Mouse (Mus musculus): ENCODE data around the gene Capn10. TPM values are rescaled to one million over a fixed set of nuclear protein-coding genes. Genes with fewer than 3 reads are reported as not detected.

The Capn10 gene
- polyA plus RNA-seq (2015; fragmentation: Nextera tagmentation; extraction: Ambion mirVana), result 17.5 and 22.4 TPM in 2 replicates

DNA sequence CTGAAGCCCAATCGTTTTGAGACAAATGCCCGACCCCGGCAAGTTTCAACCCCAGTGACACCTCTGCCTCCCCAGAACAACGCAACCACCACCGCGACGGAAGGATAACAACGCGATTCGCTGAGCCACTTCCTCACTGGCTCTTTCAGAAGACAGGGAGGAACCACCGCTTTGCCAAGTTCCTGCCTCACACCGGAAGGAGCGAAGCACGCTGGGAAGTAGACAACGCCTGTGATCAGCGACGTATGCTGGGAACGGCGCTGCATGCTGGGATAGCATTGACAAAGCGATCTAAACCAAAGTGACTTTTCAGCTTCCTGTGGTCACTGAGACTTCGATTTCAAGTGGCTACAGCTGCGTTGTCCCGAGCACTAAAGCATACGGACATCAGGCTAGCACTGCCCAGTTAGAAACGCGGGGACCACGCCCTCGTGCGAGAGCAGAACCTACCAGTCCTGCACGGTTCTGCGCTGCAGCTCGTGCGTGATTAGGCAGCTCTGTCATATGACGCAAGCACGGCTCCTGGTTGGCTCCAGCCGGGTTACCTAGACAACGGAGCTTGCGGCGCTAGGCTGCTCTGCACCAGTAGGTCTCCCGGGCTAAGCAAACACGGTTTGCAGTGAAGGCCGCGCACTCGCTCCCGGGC is at the start of gene Capn10:
Capn10 (plus strand) TSS at position 195 of the 646 bp plus-strand sequence.
- no peaks in the 10 kb centered on the region for H3K27me3 ChIP-seq (ENCODE audit: control insufficient read depth, insufficient read depth, low read depth, low read length)
- peaks cover 21% of the 10 kb centered on the region for H3K4me1 ChIP-seq (ENCODE audit: control insufficient read depth, low read depth, low read length)
- H3K36me3 ChIP-seq (ENCODE audit: control insufficient read depth, insufficient read depth), result peaks cover 3% of the 10 kb centered on the region; the same call in 1 of the 2 replicates
- H3K9me3 ChIP-seq (replicated peaks; ENCODE audit: control insufficient read depth, low read length), result no peaks in the 10 kb centered on the region
- peak within 1 kb of the TSS; percentile 96 for H3K4me2 ChIP-seq (ENCODE audit: low read depth, low read length)
- WGBS (ENCODE audit: insufficient replicate concordance), result under 1% methylated on average over 45 of the region's 45 CpGs
- peak within 1 kb of the TSS; percentile 77 for H3K9ac ChIP-seq (ENCODE audit: low read depth, low read length)
- peak within 1 kb of the TSS; percentile 82 for H3K4me3 ChIP-seq (ENCODE audit: low read depth, low read length)
- H3K27ac ChIP-seq (ENCODE audit: low read length), result peak within 1 kb of the TSS; percentile 94
- peak; percentile 98 for ATAC-seq (ENCODE audit: low read depth)

- H3K4me3 ChIP-seq (ENCODE audit: low read depth, low read length), result no peak overlapping the region
These were observed 45.1 kb upstream of the Capn10 start for GRCm38 (mm10) chr1:92888901-92889655.

GRCm38 (mm10) chr1:92892791-92893190 is 41.4 kb upstream of the Capn10 start:
- Histone ChIP-seq H3K4me3 (ENCODE audit: low read depth, low read length) (no peak overlapping the region), H3K9ac (ENCODE audit: low read depth, low read length) (no peak overlapping the region), H3K36me3 (ENCODE audit: control insufficient read depth, insufficient read depth) (no peaks in the 10 kb centered on the region), H3K4me1 (ENCODE audit: control insufficient read depth, low read depth, low read length) (no peaks in the 10 kb centered on the region; the same call in 1 of the 2 replicates), H3K27me3 (ENCODE audit: control insufficient read depth, insufficient read depth, low read depth, low read length) (no peaks in the 10 kb centered on the region), H3K4me2 (ENCODE audit: low read depth, low read length) (no peak overlapping the region), H3K9me3 (replicated peaks; ENCODE audit: control insufficient read depth, low read length) (no peaks in the 10 kb centered on the region), H3K27ac (ENCODE audit: low read length) (no peak overlapping the region)
- ATAC-seq (ENCODE audit: low read depth), result no peak
- WGBS (ENCODE audit: insufficient replicate concordance), result 49% methylated on average over 3 of the region's 3 CpGs

More at GRCm38 (mm10) chr1:92888901-92889655, 45.1 kb upstream of the Capn10 start:
- H3K9ac ChIP-seq (ENCODE audit: low read depth, low read length), result no peak overlapping the region
- H3K4me1 ChIP-seq (ENCODE audit: control insufficient read depth, low read depth, low read length), result no peaks in the 10 kb centered on the region; the same call in 1 of the 2 replicates
- H3K4me2 ChIP-seq (ENCODE audit: low read depth, low read length), result no peak overlapping the region
- H3K36me3 ChIP-seq (ENCODE audit: control insufficient read depth, insufficient read depth), result no peaks in the 10 kb centered on the region
- H3K9me3 ChIP-seq (replicated peaks; ENCODE audit: control insufficient read depth, low read length), result no peaks in the 10 kb centered on the region
- 54% methylated on average over 7 of the region's 7 CpGs for WGBS (ENCODE audit: insufficient replicate concordance)
- H3K27ac ChIP-seq (ENCODE audit: low read length), result no peak overlapping the region
- ATAC-seq (ENCODE audit: low read depth), result no peak
- H3K27me3 ChIP-seq (ENCODE audit: control insufficient read depth, insufficient read depth, low read depth, low read length), result no peaks in the 10 kb centered on the region

- H3K27ac ChIP-seq (ENCODE audit: low read length), result no peak overlapping the region
- ATAC-seq (ENCODE audit: low read depth), result no peak
- no peak overlapping the region for H3K9ac ChIP-seq (ENCODE audit: low read depth, low read length)
- WGBS (ENCODE audit: insufficient replicate concordance), result 40% methylated on average over 3 of the region's 3 CpGs
- no peaks in the 10 kb centered on the region for H3K27me3 ChIP-seq (ENCODE audit: control insufficient read depth, insufficient read depth, low read depth, low read length)
- no peaks in the 10 kb centered on the region for H3K36me3 ChIP-seq (ENCODE audit: control insufficient read depth, insufficient read depth)
- no peak overlapping the region for H3K4me3 ChIP-seq (ENCODE audit: low read depth, low read length)
- H3K4me2 ChIP-seq (ENCODE audit: low read depth, low read length), result no peak overlapping the region
- no peaks in the 10 kb centered on the region for H3K9me3 ChIP-seq (replicated peaks; ENCODE audit: control insufficient read depth, low read length)
- H3K4me1 ChIP-seq (ENCODE audit: control insufficient read depth, low read depth, low read length), result no peaks in the 10 kb centered on the region; the same call in 1 of the 2 replicates
These were observed 40.3 kb upstream of the Capn10 start for GRCm38 (mm10) chr1:92893896-92894295.

GRCm38 (mm10) chr1:92895089-92895488 is 39.1 kb upstream of the Capn10 start:
- Histone ChIP-seq H3K4me1 (ENCODE audit: control insufficient read depth, low read depth, low read length) (no peaks in the 10 kb centered on the region; the same call in 1 of the 2 replicates), H3K4me2 (ENCODE audit: low read depth, low read length) (no peak overlapping the region), H3K27me3 (ENCODE audit: control insufficient read depth, insufficient read depth, low read depth, low read length) (peaks cover 5% of the 10 kb centered on the region; the same call in 1 of the 2 replicates), H3K27ac (ENCODE audit: low read length) (no peak overlapping the region), H3K4me3 (ENCODE audit: low read depth, low read length) (no peak overlapping the region), H3K36me3 (ENCODE audit: control insufficient read depth, insufficient read depth) (no peaks in the 10 kb centered on the region), H3K9ac (ENCODE audit: low read depth, low read length) (no peak overlapping the region), H3K9me3 (replicated peaks; ENCODE audit: control insufficient read depth, low read length) (no peaks in the 10 kb centered on the region)
- WGBS (ENCODE audit: insufficient replicate concordance), result 11% methylated on average over 3 of the region's 3 CpGs
- ATAC-seq (ENCODE audit: low read depth), result no peak

DNA sequence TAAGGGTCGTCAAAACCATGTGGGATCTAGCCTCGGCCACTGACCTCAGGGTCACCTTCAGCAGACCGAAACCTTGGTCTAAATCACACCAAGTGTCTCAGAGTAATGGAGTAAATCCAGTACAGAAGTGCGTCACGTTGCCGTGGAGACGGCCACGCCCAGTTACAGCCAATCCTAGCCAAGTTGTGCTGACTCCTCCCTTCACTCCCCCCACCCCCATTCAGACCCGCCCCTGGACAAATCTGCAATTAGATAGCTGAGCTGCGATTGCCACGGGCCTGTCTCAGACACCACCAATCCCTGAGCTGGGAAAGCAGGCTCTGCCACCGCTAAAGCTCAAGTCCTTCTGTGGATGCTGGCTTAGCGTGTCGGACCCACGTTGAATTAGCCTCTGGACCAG is 31.4 kb upstream of the Capn10 start, which contains the start of gene Ankmy1:
Ankmy1 (minus strand) TSS at position 121 of the 400 bp plus-strand sequence.
- no peaks in the 10 kb centered on the region for H3K9me3 ChIP-seq (replicated peaks; ENCODE audit: control insufficient read depth, low read length)
- H3K27ac ChIP-seq (ENCODE audit: low read length), result no peak within 1 kb of the TSS
- H3K4me3 ChIP-seq (ENCODE audit: low read depth, low read length), result 0 out of 2 replicates have a peak within 1 kb of the TSS, but pooled peaks have one; percentile 19
- H3K9ac ChIP-seq (ENCODE audit: low read depth, low read length), result no peak within 1 kb of the TSS
- peak within 1 kb of the TSS; percentile 44 for H3K4me2 ChIP-seq (ENCODE audit: low read depth, low read length)
- 2% methylated on average over 15 of the region's 15 CpGs for WGBS (ENCODE audit: insufficient replicate concordance)
- peaks cover 9% of the 10 kb centered on the region for H3K27me3 ChIP-seq (ENCODE audit: control insufficient read depth, insufficient read depth, low read depth, low read length)
- H3K36me3 ChIP-seq (ENCODE audit: control insufficient read depth, insufficient read depth), result no peaks in the 10 kb centered on the region
- H3K4me1 ChIP-seq (ENCODE audit: control insufficient read depth, low read depth, low read length), result peaks cover 7% of the 10 kb centered on the region
- ATAC-seq (ENCODE audit: low read depth), result no peak

GRCm38 (mm10) chr1:92903627-92904026 is 30.5 kb upstream of the Capn10 start:
- Histone ChIP-seq H3K36me3 (ENCODE audit: control insufficient read depth, insufficient read depth) (no peaks in the 10 kb centered on the region), H3K9ac (ENCODE audit: low read depth, low read length) (no peak overlapping the region)
- WGBS (ENCODE audit: insufficient replicate concordance), result 51% methylated on average over 4 of the region's 4 CpGs

DNA sequence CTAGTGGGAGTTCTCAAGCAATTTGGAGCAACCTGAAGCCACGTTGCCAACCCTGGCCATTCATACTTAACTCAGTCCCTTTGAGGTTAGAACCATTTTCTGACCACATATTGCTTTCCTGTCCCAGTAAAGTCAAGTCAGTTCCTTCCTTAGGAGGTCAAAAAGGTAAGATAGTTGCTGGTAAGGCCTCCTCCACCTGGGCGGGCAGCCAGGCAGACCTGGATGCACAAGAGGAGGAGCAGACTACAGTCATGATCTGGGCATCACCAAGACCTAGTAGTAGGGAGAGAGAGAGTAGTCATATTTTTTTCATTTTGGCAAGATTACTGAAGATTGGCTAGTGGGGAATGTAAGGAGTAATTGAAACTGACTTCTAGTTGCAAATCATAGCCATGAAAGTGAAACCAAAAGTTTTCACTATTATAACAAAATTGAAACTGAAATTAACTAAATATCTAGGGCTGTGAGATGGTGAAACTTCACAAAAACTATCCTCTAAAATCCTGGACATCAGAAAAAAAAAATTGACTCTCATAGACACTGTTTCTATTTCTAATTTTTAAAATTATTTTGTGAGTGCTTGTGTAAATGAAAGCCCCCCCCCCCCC is 28.4 kb upstream of the Capn10 start:
- peaks cover 32% of the 10 kb centered on the region for H3K4me1 ChIP-seq (ENCODE audit: control insufficient read depth, low read depth, low read length)
- ATAC-seq (ENCODE audit: low read depth), result no peak
- H3K4me3 ChIP-seq (ENCODE audit: low read depth, low read length), result no peak overlapping the region
- H3K9me3 ChIP-seq (replicated peaks; ENCODE audit: control insufficient read depth, low read length), result no peaks in the 10 kb centered on the region
- peaks cover 4% of the 10 kb centered on the region; the same call in 1 of the 2 replicates for H3K27me3 ChIP-seq (ENCODE audit: control insufficient read depth, insufficient read depth, low read depth, low read length)
- H3K4me2 ChIP-seq (ENCODE audit: low read depth, low read length), result peak overlapping the region; percentile 93; the same call in 1 of the 2 replicates
- H3K27ac ChIP-seq (ENCODE audit: low read length), result no peak overlapping the region
- no peaks in the 10 kb centered on the region for H3K36me3 ChIP-seq (ENCODE audit: control insufficient read depth, insufficient read depth)
- WGBS (ENCODE audit: insufficient replicate concordance), result 61% methylated on average over 2 of the region's 2 CpGs
- no peak overlapping the region for H3K9ac ChIP-seq (ENCODE audit: low read depth, low read length)

More at GRCm38 (mm10) chr1:92903627-92904026, 30.5 kb upstream of the Capn10 start:
- H3K4me3 ChIP-seq (ENCODE audit: low read depth, low read length), result no peak overlapping the region
- no peak for ATAC-seq (ENCODE audit: low read depth)
- no peaks in the 10 kb centered on the region for H3K9me3 ChIP-seq (replicated peaks; ENCODE audit: control insufficient read depth, low read length)
- H3K4me2 ChIP-seq (ENCODE audit: low read depth, low read length), result no peak overlapping the region
- H3K27me3 ChIP-seq (ENCODE audit: control insufficient read depth, insufficient read depth, low read depth, low read length), result peaks cover 9% of the 10 kb centered on the region
- peaks cover 15% of the 10 kb centered on the region for H3K4me1 ChIP-seq (ENCODE audit: control insufficient read depth, low read depth, low read length)
- no peak overlapping the region for H3K27ac ChIP-seq (ENCODE audit: low read length)
